Mouse (Mus musculus) G1E (cell line): ENCODE measurements at regions not wholly inside any gene's neighbourhood (a gene's known extent, or its start where the extent isn't known, plus 50 kb on each side); places are given as distances from the start of the nearest gene placed in this dataset.

Experiments used
- CTCF ChIP-seq: IDR thresholded peaks from 2 replicates; pipeline ENCODE4 v1.5.1; 2012; ENCODE audit warnings: low read depth, low read length, inconsistent platforms, mixed read lengths
- GATA1 ChIP-seq: IDR thresholded peaks from 2 replicates; pipeline ENCODE4 v1.6.1; 2012; ENCODE audit warnings: borderline replicate concordance, low read length, inconsistent platforms, mixed read lengths

- TF ChIP-seq CTCF (no peak), GATA1 (no peak)
Measured at GRCm38 (mm10) chr11:45531044-45531626, 320.7 kb upstream of the Clint1 start.
